Mouse (Mus musculus) right cerebral cortex, adult 18-20 months (tissue): ENCODE results near the gene Ino80b.

Experiments used
- DNase-seq: peaks from one replicate; pipeline ENCODE4 v3.0.0; 2022; ENCODE audit warnings: mixed read lengths

Gene Ino80b

DNA sequence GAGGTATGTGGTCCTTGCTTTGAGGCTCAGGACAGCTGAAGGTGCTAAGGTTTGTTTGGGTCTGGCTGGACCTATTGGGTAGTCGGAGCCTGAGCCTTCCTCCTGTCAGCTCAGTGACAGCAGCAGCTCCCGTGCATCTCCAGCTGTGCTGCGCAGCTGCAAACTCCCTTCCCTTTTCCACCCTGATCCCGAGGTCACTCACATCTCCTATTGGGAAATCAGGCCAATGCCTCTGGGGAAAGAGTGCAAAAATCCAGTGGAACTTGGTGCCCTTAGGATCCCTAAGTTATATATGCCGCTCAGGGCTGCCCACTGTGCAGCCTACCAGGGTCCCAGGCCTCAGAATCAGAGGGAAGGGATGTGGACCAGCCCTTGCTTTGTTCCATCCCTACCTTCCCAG lies 41.7 kb downstream of the Ino80b start:
- no peak for DNase-seq

DNA sequence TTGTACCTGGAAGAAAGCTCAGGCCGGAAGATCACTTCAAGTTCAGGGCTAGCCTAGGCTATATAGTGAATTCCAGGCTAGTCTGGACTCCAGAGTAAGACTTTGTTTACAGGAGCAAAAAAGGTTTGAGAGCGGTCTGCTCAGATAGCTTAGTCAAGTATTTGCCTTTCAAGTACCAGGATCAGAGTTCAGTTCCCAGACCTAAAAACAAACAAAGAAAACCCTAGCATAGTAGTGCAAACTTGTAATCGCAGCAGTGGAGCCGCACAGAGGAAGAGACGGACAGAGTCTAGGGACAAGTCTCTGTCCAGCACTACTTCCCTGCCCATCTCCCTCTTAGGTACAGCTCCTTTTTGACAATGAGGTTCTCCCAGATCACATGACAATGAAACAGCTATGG lies 45.0 kb downstream of the Ino80b start:
- no peak for DNase-seq

DNA sequence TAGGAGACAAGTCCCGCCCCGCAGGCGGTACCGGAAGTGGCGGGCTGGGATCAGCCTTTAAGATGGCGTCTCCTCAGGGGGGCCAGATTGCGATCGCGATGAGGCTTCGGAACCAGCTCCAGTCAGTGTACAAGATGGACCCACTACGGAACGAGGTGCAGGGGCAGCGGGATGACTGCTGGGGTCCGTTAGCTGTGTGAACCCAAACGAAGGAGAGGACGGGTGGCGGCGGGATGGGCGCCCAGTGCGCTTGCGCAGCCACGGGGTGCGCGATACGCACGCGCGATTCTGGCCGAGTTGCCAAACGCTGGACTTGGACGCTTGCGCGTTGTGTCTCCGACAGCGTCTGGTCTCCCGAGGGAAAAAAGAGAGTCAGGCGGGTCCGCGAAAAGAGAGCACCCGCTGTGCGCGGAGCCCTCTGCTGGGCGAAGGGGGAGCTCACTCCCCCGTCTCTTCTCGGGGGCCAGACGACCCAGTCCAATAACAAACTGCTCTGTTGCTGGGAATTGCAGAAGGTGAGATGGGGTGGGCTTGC lies 46.8 kb downstream of the Ino80b start:
- peak; percentile 98 for DNase-seq

DNA sequence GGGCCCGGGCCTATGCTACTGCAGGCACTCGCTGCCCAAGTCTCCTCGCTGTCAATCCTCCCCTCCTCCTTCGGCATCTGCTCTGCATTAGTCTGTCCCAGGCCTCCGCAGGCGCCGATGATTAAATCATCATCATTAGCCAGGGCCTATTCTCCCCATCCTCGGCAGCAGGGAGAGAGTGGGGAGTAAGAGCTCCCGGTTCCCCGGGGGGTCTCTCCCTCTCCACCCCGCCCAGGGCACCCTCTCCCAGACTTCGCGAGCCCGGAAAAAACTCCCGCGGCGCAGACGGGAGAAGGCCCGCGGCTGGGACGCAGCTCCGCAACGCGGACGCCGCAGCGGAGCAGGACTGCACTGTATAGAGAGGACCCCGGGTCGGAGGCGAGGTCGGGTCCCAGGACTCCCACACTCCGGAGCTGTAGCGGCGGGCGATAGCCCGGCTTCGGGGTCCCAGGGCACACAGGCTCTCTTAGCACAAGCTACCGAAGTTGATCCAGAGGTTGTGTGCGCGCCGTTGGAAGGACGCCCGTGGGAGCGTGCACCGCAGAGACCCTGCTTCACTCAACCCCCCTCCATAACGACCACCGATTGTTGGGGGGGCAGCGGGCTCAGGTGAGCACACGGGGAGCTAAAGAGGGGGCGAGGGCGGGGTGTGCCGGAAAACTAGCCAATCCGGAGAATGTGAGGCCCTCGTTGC lies 47.5 kb downstream of the Ino80b start, which contains the start of gene Pcgf1:
Gene Pcgf1 (plus strand): TSS at position 240 of the 694 bp plus-strand sequence.
- peak; percentile 33 for DNase-seq

DNA sequence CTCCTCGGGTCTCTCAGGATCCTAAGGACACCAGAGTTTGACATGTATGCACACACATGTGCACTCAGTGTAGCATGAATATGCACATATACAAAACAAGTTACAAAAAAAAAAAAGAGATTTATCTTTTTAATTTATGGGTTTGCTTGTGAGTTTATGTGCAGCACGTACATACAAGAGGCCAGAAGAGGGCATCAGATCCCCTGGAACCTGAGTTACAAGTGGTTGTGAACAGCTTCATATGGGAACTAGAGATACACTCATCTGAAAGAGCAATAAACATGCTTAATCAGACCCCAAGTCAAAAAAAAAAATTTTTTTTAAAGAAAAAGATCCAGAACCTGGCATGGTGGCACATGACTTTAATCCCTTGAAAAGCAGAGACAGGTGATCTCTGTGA lies 50.3 kb downstream of the Ino80b start:
- no peak for DNase-seq
